Mouse (Mus musculus): ENCODE measurements at regions not wholly inside any gene's neighbourhood (a gene's known extent, or its start where the extent isn't known, plus 50 kb on each side); places are given as distances from the start of the nearest gene placed in this dataset.

GRCm38 (mm10) chr2:93099780-93100179 is 53.8 kb upstream of the Prdm11 start:
- Histone ChIP-seq H3K9ac (ENCODE audit: low read depth, low read length) (no peak overlapping the region), H3K27me3 (replicated peaks; ENCODE audit: control insufficient read depth, insufficient read depth, low read length) (no peaks in the 10 kb centered on the region), H3K4me2 (ENCODE audit: low read depth, low read length) (no peak overlapping the region), H3K9me3 (ENCODE audit: control insufficient read depth, low read length) (no peaks in the 10 kb centered on the region), H3K27ac (replicated peaks; ENCODE audit: low read depth, low read length) (no peak overlapping the region), H3K4me1 (ENCODE audit: control insufficient read depth, insufficient read depth, low read length) (no peaks in the 10 kb centered on the region), H3K4me3 (ENCODE audit: low read depth, low read length) (no peak overlapping the region), H3K36me3 (ENCODE audit: control insufficient read depth, insufficient read depth, low read length) (no peaks in the 10 kb centered on the region)
- ATAC-seq (ENCODE audit: low read depth) = peak; percentile 37; the same call in 1 of the 2 replicates
- DNase-seq (ENCODE audit: low spot score) = no peak
- 34% methylated on average over 3 of the region's 3 CpGs for WGBS

GRCm38 (mm10) chr2:93097016-93097415 is 51.0 kb upstream of the Prdm11 start:
- Histone ChIP-seq H3K36me3 (ENCODE audit: control insufficient read depth, insufficient read depth, low read length) (no peaks in the 10 kb centered on the region), H3K9ac (ENCODE audit: low read depth, low read length) (no peak overlapping the region), H3K9me3 (ENCODE audit: control insufficient read depth, low read length) (no peaks in the 10 kb centered on the region), H3K4me2 (ENCODE audit: low read depth, low read length) (no peak overlapping the region), H3K27me3 (replicated peaks; ENCODE audit: control insufficient read depth, insufficient read depth, low read length) (no peaks in the 10 kb centered on the region), H3K27ac (replicated peaks; ENCODE audit: low read depth, low read length) (no peak overlapping the region), H3K4me3 (ENCODE audit: low read depth, low read length) (no peak overlapping the region), H3K4me1 (ENCODE audit: control insufficient read depth, insufficient read depth, low read length) (no peaks in the 10 kb centered on the region)
- 97% methylated on average over 2 of the region's 2 CpGs for WGBS
- ATAC-seq (ENCODE audit: low read depth) (no peak), DNase-seq (ENCODE audit: low spot score) (no peak)

GRCm38 (mm10) chr2:93096078-93096729 is 50.2 kb upstream of the Prdm11 start:
- Histone ChIP-seq H3K4me1 (ENCODE audit: control insufficient read depth, insufficient read depth, low read length) (no peaks in the 10 kb centered on the region), H3K4me3 (ENCODE audit: low read depth, low read length) (no peak overlapping the region), H3K9ac (ENCODE audit: low read depth, low read length) (no peak overlapping the region), H3K36me3 (ENCODE audit: control insufficient read depth, insufficient read depth, low read length) (no peaks in the 10 kb centered on the region), H3K9me3 (ENCODE audit: control insufficient read depth, low read length) (no peaks in the 10 kb centered on the region), H3K4me2 (ENCODE audit: low read depth, low read length) (no peak overlapping the region), H3K27me3 (replicated peaks; ENCODE audit: control insufficient read depth, insufficient read depth, low read length) (no peaks in the 10 kb centered on the region), H3K27ac (replicated peaks; ENCODE audit: low read depth, low read length) (no peak overlapping the region)
- WGBS = 80% methylated on average over 6 of the region's 6 CpGs
- no peak for DNase-seq (ENCODE audit: low spot score)
- no peak for ATAC-seq (ENCODE audit: low read depth)
